Mouse (Mus musculus): Measurements from ENCODE around the gene Ahnak. TPM values are rescaled to one million over a fixed set of nuclear protein-coding genes. Genes with fewer than 3 reads are reported as not detected.

Ahnak gene
- total and polyA plus RNA-seq, 3 experiments, result 23.0 to 348 (median 299) TPM

DNA sequence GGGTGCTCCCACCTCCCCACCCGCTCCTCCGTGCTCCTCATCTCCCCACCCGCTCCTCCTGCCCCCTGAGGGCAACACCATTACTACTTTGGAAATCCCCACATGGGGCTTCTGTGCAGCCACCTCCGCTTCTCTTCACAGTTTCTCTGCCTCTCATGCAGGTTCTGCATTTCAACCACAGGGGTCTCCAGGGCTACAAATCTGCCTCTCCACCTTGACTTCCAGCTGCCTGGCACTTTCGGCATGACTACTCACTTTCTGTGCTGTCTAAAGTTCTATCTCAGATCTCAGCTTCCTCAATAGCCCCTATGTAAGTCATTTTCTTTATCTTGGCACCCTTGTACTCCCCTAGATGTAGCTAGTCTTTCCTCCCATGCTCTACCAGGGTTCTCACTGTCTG, 78.2 kb downstream of the Ahnak start:
- intact Hi-C loops (cut with DNase I), result no loop called here

GRCm38 (mm10) chr19:9069687-9070307, 80.7 kb downstream of the Ahnak start:
- WGBS, result 36% methylated on average over 8 of the region's 8 CpGs
- intact Hi-C loops (cut with DNase I), result loop anchor here (2.0 kb wide), 1 partner anchor 43 kb away; no protein-coding TSS in a partner anchor

More for the DNA sequence above, 78.2 kb downstream of the Ahnak start:
- DNase-seq, result no peak
- Histone ChIP-seq H3K79me2 (replicated peaks; ENCODE audit: control insufficient read depth, insufficient read depth, low read length) (no peaks in the 10 kb centered on the region), H3K9ac (ENCODE audit: low read depth, low read length) (no peak overlapping the region), H3K36me3 (ENCODE audit: control insufficient read depth, insufficient read depth, low read length) (peaks cover 2% of the 10 kb centered on the region; the same call in 1 of the 2 replicates), H3K27ac (no peak overlapping the region), H3K4me1 (ENCODE audit: control insufficient read depth, insufficient read depth, low read length) (peaks cover 29% of the 10 kb centered on the region), H3K4me3 (no peak overlapping the region), H3K27me3 (ENCODE audit: control insufficient read depth, insufficient read depth, low read length) (no peaks in the 10 kb centered on the region)
- 92% methylated on average over 5 of the region's 5 CpGs for WGBS
- TF ChIP-seq POLR2A (IDR thresholded peaks at IDR 0.05; ENCODE audit: insufficient read depth, low read depth, low read length), result no peak
- TF ChIP-seq CTCF (IDR thresholded peaks at IDR 0.05), result no peak

DNA sequence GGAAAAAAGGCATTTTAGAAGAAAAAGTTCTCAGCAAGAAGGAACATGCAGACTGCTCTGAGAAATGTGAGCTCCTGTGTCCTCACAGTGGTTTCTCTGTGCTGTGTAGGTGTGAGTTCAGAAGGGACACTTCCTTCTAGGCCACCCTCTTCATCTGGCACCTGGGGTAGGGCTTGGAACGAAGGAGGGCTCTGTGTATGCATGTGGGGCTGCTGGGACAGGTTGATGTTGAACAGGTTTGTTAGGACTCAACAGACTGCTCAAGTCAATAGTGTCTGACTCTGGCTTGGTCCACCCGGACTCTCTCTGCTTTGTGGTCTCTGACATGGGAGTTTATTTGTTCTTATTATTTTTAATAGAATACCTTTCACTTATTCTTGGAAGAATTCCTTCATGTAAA, 81.2 kb downstream of the Ahnak start:
- peak overlapping the region; percentile 87 for H3K27ac ChIP-seq
- H3K27me3 ChIP-seq (ENCODE audit: control insufficient read depth, insufficient read depth, low read length), result no peaks in the 10 kb centered on the region
- TF ChIP-seq CTCF (IDR thresholded peaks at IDR 0.05), result no peak
- no peak for TF ChIP-seq EP300 (IDR thresholded peaks at IDR 0.05; ENCODE audit: insufficient read depth, low read depth, low read length)
- no peak for TF ChIP-seq POLR2A (IDR thresholded peaks at IDR 0.05; ENCODE audit: insufficient read depth, low read depth, low read length)
- DNase-seq, result no peak
- peaks cover 5% of the 10 kb centered on the region; the same call in 1 of the 2 replicates for H3K36me3 ChIP-seq (ENCODE audit: control insufficient read depth, insufficient read depth, low read length)
- H3K9ac ChIP-seq (ENCODE audit: low read depth, low read length), result no peak overlapping the region
- no peaks in the 10 kb centered on the region for H3K79me2 ChIP-seq (replicated peaks; ENCODE audit: control insufficient read depth, insufficient read depth, low read length)
- intact Hi-C loops (cut with DNase I), result loop anchor here (2.0 kb wide), 1 partner anchor 44 kb away; no protein-coding TSS in a partner anchor
- 69% methylated on average over 2 of the region's 2 CpGs for WGBS
- no peak overlapping the region for H3K4me3 ChIP-seq
- H3K4me1 ChIP-seq (ENCODE audit: control insufficient read depth, insufficient read depth, low read length), result peaks cover 43% of the 10 kb centered on the region

More at GRCm38 (mm10) chr19:9069687-9070307, 80.7 kb downstream of the Ahnak start:
- Histone ChIP-seq H3K27me3 (ENCODE audit: control insufficient read depth, insufficient read depth, low read length) (no peaks in the 10 kb centered on the region), H3K79me2 (replicated peaks; ENCODE audit: control insufficient read depth, insufficient read depth, low read length) (no peaks in the 10 kb centered on the region), H3K4me3 (no peak overlapping the region), H3K36me3 (ENCODE audit: control insufficient read depth, insufficient read depth, low read length) (peaks cover 5% of the 10 kb centered on the region; the same call in 1 of the 2 replicates), H3K27ac (peak overlapping the region; percentile 87), H3K9ac (ENCODE audit: low read depth, low read length) (no peak overlapping the region), H3K4me1 (ENCODE audit: control insufficient read depth, insufficient read depth, low read length) (peaks cover 41% of the 10 kb centered on the region)
- DNase-seq, result peak in 1 of 2 experiments; percentile 53
- TF ChIP-seq EP300 (IDR thresholded peaks at IDR 0.05; ENCODE audit: insufficient read depth, low read depth, low read length) (0 out of 2 replicates have a peak, but pooled peaks have one; percentile 25), CTCF (IDR thresholded peaks at IDR 0.05) (no peak), POLR2A (IDR thresholded peaks at IDR 0.05; ENCODE audit: insufficient read depth, low read depth, low read length) (no peak)

GRCm38 (mm10) chr19:9071456-9072156, 82.5 kb downstream of the Ahnak start:
- WGBS, result 23% methylated on average over 7 of the region's 7 CpGs
- Histone ChIP-seq H3K9ac (ENCODE audit: low read depth, low read length) (no peak overlapping the region), H3K36me3 (ENCODE audit: control insufficient read depth, insufficient read depth, low read length) (peaks cover 5% of the 10 kb centered on the region), H3K27ac (peak overlapping the region; percentile 87), H3K27me3 (ENCODE audit: control insufficient read depth, insufficient read depth, low read length) (no peaks in the 10 kb centered on the region), H3K79me2 (replicated peaks; ENCODE audit: control insufficient read depth, insufficient read depth, low read length) (no peaks in the 10 kb centered on the region), H3K4me3 (no peak overlapping the region), H3K4me1 (ENCODE audit: control insufficient read depth, insufficient read depth, low read length) (peaks cover 44% of the 10 kb centered on the region)
- TF ChIP-seq CTCF (IDR thresholded peaks at IDR 0.05), result no peak
- TF ChIP-seq EP300 (IDR thresholded peaks at IDR 0.05; ENCODE audit: insufficient read depth, low read depth, low read length), result peak; percentile 92
- no peak; the same call in 1 of the 2 replicates for TF ChIP-seq POLR2A (IDR thresholded peaks at IDR 0.05; ENCODE audit: insufficient read depth, low read depth, low read length)
- DNase-seq, result peak; percentile 73 to 88
- intact Hi-C loops (cut with DNase I), result loop anchor here (2.0 kb wide), 1 partner anchor 45 kb away; no protein-coding TSS in a partner anchor

DNA sequence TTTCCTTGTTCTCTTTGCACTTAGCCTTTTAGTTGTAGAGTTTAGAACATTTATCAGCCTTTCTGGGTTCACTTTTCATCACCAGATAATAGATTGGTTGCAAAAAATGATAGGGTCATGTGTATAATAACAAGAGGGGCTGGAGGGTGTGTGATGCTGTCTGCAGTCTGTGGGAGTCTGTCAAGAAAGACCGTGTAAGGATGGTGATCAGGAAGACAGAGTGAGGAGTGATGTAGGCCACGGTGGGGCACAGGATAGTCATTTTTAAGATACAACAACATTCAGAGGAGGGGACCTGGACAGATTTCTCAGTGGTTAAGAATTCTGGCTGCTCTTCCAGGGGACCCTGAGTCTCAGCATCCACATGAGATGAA, 83.1 kb downstream of the Ahnak start:
- intact Hi-C loops (cut with DNase I), result no loop called here
- H3K9ac ChIP-seq (ENCODE audit: low read depth, low read length), result no peak overlapping the region
- peaks cover 5% of the 10 kb centered on the region for H3K36me3 ChIP-seq (ENCODE audit: control insufficient read depth, insufficient read depth, low read length)
- H3K79me2 ChIP-seq (replicated peaks; ENCODE audit: control insufficient read depth, insufficient read depth, low read length), result no peaks in the 10 kb centered on the region
- DNase-seq, result no peak
- 49% methylated on average over 2 of the region's 2 CpGs for WGBS
- H3K27me3 ChIP-seq (ENCODE audit: control insufficient read depth, insufficient read depth, low read length), result no peaks in the 10 kb centered on the region
- H3K27ac ChIP-seq, result peak overlapping the region; percentile 87
- H3K4me3 ChIP-seq, result no peak overlapping the region
- TF ChIP-seq POLR2A (IDR thresholded peaks at IDR 0.05; ENCODE audit: insufficient read depth, low read depth, low read length), result no peak
- TF ChIP-seq CTCF (IDR thresholded peaks at IDR 0.05), result no peak
- no peak for TF ChIP-seq EP300 (IDR thresholded peaks at IDR 0.05; ENCODE audit: insufficient read depth, low read depth, low read length)
- peaks cover 44% of the 10 kb centered on the region for H3K4me1 ChIP-seq (ENCODE audit: control insufficient read depth, insufficient read depth, low read length)

Data from heart, adult 2 months (tissue).